Mouse (Mus musculus) embryo, embryonic 10.5 days (tissue): ENCODE data around the gene Psmg1.
A peak's percentile ranks its signal among the peaks of the same experiment; 100 is the strongest.

Experiments used
- DNase-seq: peaks from one replicate; pipeline ENCODE4 v3.0.0-alpha.2; 2015; ENCODE audit warnings: low spot score

Gene Psmg1

DNA sequence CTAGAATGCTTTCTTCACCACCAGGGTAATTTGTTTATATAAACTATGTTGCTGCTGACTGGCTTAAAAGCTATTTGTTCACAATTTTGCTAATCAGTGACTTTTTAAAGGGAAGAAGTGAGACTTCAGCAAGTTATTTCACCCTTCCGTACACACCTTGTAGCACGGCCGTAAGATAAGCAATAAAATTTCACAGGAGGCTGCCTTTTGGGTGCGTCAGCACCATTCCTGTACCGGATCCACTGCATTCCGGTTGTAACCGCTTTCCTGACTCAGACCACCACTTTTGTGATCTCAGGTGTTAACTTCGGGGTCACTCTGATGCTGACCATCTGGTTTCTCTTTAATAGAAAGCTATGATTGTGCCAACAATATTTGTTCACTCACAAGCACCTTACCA is 32.7 kb downstream of the Psmg1 start:
- no peak for DNase-seq

DNA sequence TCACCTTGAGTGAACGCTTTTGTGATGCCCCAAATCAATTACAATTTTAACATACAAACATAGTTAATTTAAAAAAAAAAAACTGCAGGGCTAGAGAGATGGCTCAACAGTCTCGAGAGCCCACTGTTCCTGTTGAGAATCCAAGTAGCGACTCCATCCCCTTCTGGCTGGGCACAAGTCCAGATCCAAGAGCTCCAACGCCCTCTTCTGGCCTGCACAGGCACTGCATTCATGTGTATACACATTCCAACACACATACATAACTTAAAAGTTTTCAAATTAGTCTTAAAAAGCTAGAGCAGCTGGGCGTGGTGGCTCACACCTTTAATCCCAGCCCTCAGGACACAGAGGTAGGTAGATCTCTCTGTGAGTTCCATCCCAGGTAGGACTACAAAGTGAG is 34.1 kb downstream of the Psmg1 start:
- peak; percentile 30 for DNase-seq

DNA sequence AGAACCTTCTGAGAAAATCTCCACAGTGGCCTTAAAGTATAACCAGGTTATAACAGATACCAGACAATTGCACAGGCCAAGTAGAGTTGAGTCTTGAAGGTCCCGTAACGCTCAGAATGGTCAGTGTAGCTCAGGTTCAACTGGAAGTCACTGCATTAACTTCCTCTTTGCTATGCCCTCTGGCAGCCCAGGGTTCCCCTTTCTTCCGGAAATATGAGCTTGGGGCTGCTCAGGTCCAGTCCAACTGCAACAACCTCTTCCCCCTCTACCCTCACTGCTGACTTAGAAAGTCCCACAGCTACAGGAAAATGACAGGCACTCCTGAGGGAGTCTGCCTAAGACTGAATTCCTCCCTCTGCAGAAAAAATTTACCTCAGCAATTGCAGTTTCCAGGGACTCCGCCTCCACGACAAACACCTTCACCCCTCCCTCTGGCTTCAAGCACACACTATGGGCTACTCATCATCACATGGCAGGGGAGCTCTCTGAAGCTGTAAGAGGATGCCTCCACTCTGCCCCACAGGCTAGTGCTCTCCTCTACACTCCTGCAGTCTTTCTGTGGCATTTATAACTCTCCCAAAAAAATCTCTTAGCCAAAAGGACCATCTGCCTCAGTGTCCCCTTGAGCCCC is 34.9 kb downstream of the Psmg1 start:
- no peak for DNase-seq

DNA sequence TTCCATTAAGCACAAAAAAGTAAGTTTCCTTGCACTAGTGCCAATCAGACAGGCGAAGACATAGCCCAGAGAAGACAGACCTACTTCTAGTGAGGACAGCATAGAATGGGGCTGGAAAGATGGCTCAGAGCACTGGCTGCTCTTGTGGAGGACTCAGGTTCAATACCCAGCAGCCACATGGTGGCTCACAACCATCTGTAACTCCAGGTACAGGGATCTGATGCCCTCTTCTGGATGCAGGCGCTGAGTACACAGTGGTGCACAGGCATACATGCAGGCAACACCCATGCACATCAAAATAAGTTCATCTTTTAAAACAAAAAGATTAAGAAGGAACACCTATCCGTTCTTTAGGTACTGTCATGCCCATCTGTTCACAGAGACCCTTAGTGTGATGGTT is 36.4 kb downstream of the Psmg1 start:
- no peak for DNase-seq

DNA sequence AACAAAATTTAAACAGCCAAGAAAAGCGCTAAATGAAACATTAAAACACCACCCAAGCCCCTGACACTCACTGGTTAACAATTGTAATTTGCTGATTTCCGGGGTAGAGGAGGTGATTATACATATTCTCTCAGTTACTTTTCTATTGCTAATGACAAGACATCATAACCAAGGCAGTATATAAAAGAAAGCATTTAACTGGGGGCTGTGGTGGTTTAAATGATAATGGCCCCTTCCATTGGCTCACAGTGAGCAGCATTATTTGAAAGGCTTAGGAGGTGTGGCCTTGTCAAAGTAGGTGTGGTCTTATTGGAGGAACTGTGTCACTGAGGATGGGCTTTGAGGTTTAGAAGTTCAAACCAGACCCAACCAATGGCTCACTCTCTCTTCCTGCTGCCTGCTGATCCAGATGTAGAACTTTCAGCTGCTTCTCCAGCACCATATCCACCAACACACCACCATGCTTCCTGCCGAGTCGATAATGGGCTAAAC is 37.6 kb downstream of the Psmg1 start:
- no peak for DNase-seq

DNA sequence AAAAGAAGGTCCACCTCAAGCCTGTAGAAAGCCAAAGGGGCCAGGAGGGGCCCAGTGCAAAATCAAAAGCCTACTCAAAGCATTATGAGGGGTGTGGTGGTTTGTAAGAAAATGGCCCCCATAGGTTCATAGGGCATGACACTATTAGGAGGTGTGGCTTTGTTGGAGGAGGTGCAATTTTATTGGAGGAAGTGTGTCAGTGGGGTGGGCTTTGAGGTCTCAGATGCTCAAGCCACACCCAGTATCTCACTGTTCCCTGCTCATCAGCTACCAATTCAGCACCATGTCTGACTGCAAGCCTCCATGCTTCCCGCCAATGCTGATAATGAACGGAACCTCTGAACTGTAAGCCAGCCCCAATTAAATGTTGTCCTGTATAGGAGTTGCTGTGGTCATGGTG is 39.3 kb downstream of the Psmg1 start:
- DNase-seq: no peak

DNA sequence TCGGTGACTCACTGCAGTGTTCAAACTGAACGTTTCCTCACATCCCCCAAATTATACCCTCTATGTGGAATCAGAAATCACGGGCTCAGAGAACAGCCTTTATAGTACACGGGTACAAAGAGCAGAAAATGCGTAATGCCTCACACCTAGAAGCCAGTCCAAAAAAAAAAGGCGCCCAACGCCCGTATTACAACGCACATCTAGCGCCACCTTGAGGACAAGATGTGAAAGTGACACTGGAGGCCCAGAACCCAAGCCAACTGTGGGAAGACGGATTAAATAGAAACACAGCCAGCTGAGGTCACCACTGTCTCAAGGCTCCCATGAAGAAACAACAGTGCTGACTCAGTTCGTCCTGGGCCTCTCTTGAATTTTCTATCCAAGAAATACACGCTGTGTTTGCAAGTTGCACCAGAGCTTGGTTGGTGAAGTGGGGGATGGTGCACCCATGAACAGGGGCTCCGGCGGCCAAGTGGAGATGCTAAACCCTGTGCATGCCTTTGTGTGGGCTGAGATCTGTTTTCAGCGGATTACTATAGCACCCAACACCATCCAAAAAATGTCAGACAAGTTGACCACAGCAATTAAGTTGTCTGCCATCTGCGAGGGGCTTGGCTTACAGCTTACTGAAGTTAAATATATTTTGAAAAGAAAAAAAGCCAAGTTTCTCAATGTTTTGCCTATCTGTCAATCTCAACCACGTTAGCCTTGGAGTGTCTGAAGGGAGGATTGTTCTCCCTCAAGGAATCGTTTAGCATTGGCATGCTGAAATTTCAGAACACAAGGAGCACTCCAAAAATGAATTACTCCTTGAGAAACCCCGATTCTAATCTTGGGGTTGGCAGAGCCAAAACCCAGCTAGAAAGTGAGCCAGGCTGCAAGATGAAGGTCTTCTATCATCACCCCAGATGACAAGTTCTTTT is 45.1 kb downstream of the Psmg1 start:
- peak; percentile 95 for DNase-seq

DNA sequence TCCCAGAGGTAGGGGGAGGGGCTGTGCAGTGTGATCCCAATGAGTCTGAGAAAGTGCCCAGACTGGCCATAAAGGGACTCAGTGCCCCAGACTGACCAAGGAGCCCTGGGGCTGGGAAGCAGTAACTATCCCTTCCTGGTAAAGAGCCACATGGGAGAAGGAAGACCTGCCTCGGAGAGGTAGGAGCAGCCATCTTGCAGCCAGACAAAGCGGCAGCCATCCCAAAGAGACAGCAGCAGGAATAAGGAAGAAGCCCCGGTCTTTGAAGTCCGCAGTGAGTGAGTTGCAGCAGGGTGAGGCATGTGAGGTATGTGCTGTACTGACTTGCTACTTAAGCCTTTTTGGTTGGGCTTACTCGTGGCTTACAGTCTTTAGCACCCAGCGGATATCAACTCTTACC is 47.6 kb downstream of the Psmg1 start:
- no peak for DNase-seq

DNA sequence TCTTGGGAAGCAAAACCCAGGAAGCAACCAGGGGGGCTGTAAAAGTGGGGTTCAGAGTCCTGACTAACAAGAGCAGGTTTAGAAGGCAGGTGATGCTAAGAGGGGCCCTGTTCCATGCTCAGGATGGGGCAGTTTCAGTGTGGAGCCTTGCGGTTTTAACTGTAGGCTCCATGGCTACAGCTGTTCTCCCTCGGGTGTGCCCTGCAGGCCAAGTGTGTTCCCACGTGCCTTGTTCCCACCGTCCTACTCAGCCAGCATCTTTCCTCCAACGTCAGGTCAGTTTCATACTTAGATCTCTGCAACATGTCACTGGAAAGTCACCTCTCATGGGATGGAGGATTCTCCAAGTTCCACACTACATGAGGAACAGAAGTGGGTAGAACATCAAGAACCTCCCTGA is 49.2 kb downstream of the Psmg1 start:
- no peak for DNase-seq

DNA sequence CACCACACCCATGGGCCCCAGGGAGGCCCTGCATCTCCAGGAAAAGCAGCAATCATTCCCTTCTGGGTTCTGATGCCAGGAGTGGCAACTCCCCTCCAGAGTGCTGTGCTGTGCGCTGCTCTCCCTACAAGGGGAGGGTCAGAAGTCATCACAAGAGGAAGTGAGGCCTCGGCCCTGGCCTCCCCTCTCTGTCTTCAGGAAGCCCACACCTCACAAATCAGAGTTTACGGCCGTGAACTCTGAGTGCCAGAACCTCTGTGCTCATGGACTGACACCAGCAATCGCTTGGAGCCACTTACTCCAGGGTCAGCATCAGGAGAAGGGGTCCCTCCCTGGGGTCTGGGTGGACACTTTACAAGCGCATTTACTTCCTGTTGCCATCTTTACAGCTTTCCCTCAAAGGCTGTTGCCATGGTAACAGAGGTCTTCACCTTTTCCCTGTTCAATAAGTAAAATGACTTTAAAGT is 55.2 kb downstream of the Psmg1 start:
- peak; percentile 72 for DNase-seq

DNA sequence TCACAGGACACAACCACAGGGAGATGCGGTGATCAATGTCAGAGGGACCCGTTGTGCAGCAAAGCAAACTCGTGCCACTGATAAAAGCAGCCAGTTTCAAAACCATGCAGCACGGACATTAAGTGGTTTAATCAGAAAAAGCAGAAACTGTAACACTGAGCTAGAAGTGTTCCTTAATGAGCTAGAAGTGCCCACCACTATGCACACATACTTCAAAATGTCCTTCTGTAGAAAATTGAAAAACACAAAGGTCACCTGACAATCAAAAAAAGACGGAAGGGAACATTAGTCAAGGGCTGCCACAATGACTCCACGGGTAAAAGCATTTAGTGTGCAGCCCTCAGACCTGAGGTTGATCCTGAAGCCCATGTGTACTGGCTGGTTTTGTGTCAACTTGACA is 57.9 kb downstream of the Psmg1 start:
- no peak for DNase-seq

DNA sequence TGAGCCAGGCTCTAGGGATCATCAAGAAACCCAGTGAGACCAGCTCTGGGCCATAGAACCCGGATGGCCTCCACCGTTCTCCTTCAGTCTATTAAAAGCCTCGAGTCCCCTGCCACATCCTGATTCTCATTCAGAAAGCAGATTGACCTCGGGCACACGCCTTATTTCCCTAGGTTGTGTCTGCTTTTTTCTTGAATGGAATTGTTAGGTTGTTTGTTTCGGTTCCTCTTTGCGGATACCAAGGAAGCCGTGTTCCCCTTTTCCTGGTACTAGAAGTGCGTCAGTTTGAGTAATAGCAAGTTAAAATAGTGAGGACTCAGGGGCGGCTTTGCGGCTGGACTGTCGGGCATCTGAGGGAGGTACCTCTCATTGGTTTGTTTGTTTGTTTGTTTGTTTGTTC is 59.3 kb downstream of the Psmg1 start:
- no peak for DNase-seq
